Mouse (Mus musculus) olfactory bulb, adult 2 months (tissue): ENCODE results near the gene Map3k20.

ENCODE experiments used
- CTCF ChIP-seq: fragments of 200-500 bp; IDR thresholded peaks from 2 replicates; pipeline ENCODE4 v1.5.1; 2012; ENCODE audit warnings: low read depth, mild to moderate bottlenecking, low read length, moderate library complexity; ENCODE audit not compliant: insufficient read depth
- POLR2A ChIP-seq: fragments of 200-500 bp; IDR thresholded peaks from 2 replicates; pipeline ENCODE4 v1.6.1; 2012; ENCODE audit warnings: mild to moderate bottlenecking, low read depth, low read length, moderate library complexity; ENCODE audit not compliant: insufficient read depth

DNA sequence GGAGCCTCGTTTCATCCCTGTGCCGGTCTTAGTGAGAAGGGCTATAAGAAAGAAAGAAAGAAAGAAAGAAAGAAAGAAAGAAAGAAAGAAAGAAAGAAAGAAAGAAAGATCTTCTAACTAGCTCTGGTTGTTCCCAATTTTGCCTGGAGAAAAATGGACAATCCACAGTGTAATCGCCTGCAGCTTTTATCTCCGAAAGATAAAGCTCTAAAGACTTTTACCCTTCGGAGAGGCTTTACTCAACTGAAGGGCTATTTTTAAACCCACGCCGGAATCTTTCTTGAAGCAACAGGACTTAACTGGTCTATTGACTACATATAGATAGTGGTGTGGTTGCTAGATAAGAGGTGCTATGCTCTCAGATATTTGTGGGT, 190.0 kb downstream of the Map3k20 start:
- no peak for TF ChIP-seq POLR2A
- TF ChIP-seq CTCF = no peak
